Mouse (Mus musculus): ENCODE measurements around the gene Pitx2. TPM values are rescaled to one million over a fixed set of nuclear protein-coding genes. Genes with fewer than 3 reads are reported as not detected.

Gene Pitx2
- polyA plus RNA-seq, 1 experiment from 2014 or later: not detected

GRCm38 (mm10) chr3:129238010-129238409 lies 38.3 kb downstream of the Pitx2 start:
- Histone ChIP-seq H3K79me2 (ENCODE audit: inconsistent target) (no peaks in the 10 kb centered on the region), H3K27ac (no peak overlapping the region), H3K4me3 (ENCODE audit: inconsistent target) (no peak overlapping the region), H3K36me3 (ENCODE audit: inconsistent target) (no peaks in the 10 kb centered on the region)
- 91% methylated on average over 1 of the region's 1 CpGs for WGBS (ENCODE audit: missing documents)

DNA sequence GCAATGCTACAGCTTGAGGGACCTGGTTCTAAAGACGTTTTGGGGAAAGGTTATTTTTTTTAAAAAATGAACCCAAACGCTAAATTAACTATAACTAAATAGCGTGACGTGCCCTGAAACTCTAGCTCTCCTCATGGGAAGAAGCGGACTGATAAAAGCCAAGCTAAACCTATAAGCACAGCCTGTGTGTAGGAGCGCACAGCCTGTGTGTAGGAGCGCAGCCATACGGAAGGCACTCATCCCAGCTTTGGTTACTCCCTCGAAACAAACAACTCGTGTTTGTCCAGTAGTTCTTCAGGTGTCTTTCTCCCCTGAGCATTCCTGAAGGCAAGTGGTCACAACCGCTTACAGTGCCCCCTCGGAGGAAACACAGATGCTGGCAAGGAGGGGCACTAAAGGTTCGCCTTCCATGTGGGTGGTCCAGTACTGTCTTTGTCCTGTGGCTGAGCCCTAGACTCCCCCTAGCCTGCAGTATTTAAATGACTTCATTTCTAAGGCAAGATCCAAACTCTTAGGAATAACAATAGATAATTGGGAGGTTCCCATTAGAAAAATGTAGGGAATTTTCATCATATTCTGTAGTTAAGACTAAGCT lies 39.1 kb downstream of the Pitx2 start:
- Histone ChIP-seq H3K27ac (no peak overlapping the region), H3K4me3 (ENCODE audit: inconsistent target) (no peak overlapping the region), H3K36me3 (ENCODE audit: inconsistent target) (no peaks in the 10 kb centered on the region), H3K79me2 (ENCODE audit: inconsistent target) (no peaks in the 10 kb centered on the region)
- WGBS (ENCODE audit: missing documents): 69% methylated on average over 13 of the region's 13 CpGs

DNA sequence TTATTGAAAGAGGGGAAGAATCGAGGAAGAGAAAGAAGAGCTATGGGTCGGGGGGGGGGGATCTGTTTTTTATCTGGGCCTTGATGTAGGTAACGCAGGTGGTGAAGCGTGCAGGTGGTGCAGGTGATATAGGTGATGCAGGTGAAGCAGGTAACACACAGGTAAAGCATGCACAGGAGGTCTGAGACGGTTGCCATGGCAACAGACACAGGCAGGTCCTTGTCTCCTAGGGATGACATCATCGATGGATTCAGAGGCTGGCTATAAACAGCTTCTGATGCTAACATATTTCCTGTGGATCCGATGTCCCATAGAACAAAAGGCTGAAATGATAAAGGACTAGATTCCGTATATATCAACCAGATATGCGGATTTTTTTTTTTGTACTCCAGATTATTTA lies 51.3 kb downstream of the Pitx2 start:
- WGBS (ENCODE audit: missing documents): 89% methylated on average over 9 of the region's 9 CpGs
- Histone ChIP-seq H3K4me3 (ENCODE audit: inconsistent target) (no peak overlapping the region), H3K27ac (no peak overlapping the region), H3K79me2 (ENCODE audit: inconsistent target) (no peaks in the 10 kb centered on the region), H3K36me3 (ENCODE audit: inconsistent target) (no peaks in the 10 kb centered on the region)

DNA sequence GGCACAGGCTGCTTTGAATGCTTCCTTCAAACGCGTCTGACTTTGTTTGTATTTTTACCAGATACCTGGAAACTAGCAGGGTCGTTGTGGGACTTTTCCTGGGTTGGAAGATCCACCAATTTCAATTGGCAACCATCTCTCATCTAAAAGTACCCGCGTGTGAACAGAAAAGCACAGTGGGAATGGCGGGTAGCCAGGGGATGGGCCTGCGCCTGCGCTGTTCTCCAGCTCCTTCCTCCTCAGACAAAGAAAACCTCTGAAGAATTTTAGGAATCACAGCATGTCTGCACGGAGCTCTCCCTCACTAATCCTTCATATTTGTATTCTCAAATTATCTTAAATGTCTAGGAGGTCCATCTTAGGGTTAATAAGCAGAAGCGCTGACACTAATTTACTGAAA lies 54.6 kb downstream of the Pitx2 start:
- H3K4me3 ChIP-seq (ENCODE audit: inconsistent target): no peak overlapping the region
- WGBS (ENCODE audit: missing documents): 67% methylated on average over 10 of the region's 10 CpGs
- no peak overlapping the region for H3K27ac ChIP-seq
- no peaks in the 10 kb centered on the region for H3K36me3 ChIP-seq (ENCODE audit: inconsistent target)
- no peaks in the 10 kb centered on the region for H3K79me2 ChIP-seq (ENCODE audit: inconsistent target)

- no peaks in the 10 kb centered on the region for H3K79me2 ChIP-seq (ENCODE audit: inconsistent target)
- WGBS (ENCODE audit: missing documents): 55% methylated on average over 14 of the region's 19 CpGs
- H3K4me3 ChIP-seq (ENCODE audit: inconsistent target): no peak overlapping the region
- no peaks in the 10 kb centered on the region for H3K36me3 ChIP-seq (ENCODE audit: inconsistent target)
- no peak overlapping the region for H3K27ac ChIP-seq
Observed at GRCm38 (mm10) chr3:129256283-129256682, 56.6 kb downstream of the Pitx2 start.

DNA sequence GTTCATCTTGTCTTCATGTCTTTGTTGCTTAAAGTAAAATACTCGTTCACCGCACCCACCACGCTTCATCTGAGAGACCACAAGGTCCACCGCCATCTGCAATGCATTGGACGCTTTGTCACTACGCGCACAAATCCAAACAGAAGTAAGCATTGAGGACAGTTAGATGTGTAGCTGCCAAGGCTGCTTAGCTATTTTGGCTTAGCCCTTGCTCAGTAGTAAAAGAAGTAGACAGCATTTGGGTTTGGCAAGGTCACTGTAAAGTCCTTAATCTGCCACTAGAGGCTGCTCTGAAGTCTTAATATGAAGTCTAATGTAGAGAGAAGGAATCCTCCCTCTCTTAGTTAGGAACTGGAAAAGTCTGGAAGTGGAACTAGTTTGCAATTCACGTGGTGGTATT lies 57.1 kb downstream of the Pitx2 start:
- Histone ChIP-seq H3K27ac (no peak overlapping the region), H3K4me3 (ENCODE audit: inconsistent target) (no peak overlapping the region), H3K36me3 (ENCODE audit: inconsistent target) (no peaks in the 10 kb centered on the region), H3K79me2 (ENCODE audit: inconsistent target) (no peaks in the 10 kb centered on the region)
- WGBS (ENCODE audit: missing documents): 65% methylated on average over 8 of the region's 8 CpGs

DNA sequence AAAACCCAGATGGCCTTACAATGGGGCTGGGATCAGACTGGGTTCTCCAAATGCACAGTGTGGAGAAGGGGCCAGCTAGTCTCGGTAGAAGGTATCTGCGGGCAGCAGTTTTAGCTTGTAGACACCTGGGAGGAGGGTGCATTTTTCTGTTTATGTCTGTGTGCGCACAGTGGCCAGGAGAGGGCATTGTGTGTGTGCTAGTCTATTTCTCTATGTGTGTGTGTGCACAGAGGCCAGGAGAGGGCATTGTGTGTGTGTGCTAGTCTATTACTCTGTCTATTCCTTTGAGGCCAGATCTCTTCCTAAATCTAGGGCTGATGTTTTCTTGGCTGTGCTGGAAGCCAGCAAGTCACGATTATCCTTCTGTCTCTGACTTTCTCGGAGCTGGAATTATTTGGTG lies 58.8 kb downstream of the Pitx2 start:
- Histone ChIP-seq H3K36me3 (ENCODE audit: inconsistent target) (no peaks in the 10 kb centered on the region), H3K79me2 (ENCODE audit: inconsistent target) (no peaks in the 10 kb centered on the region), H3K4me3 (ENCODE audit: inconsistent target) (no peak overlapping the region), H3K27ac (no peak overlapping the region)
- WGBS (ENCODE audit: missing documents): 88% methylated on average over 5 of the region's 5 CpGs

Other genes with a start within 250 kb of the Pitx2 start
- gene Enpep, start 132.8 kb downstream of the Pitx2 start, polyA plus RNA-seq (2018): not detected in 3 replicates